Mouse (Mus musculus): ENCODE results near the gene Mtrf1l. TPM values are rescaled to one million over a fixed set of nuclear protein-coding genes. Genes with fewer than 3 reads are reported as not detected.

The Mtrf1l gene
- polyA plus RNA-seq, 1 experiment = 5.3 TPM

GRCm38 (mm10) chr10:5806416-5806815 is 17.3 kb downstream of the Mtrf1l start:
- peak overlapping the region; percentile 64 for H3K27ac ChIP-seq (ENCODE audit: control insufficient read depth, insufficient read depth, low read length)
- no peak for DNase-seq
- peak overlapping the region; percentile 32 for H3K4me3 ChIP-seq (ENCODE audit: control insufficient read depth, insufficient read depth, low read length)
- 11% methylated on average over 8 of the region's 8 CpGs for WGBS
- TF ChIP-seq CTCF (IDR thresholded peaks at IDR 0.05; ENCODE audit: borderline replicate concordance, control insufficient read depth, extremely low read depth, insufficient read depth, low read length, poor library complexity) (no peak), POLR2A (IDR thresholded peaks at IDR 0.05; ENCODE audit: control insufficient read depth, extremely low read depth, insufficient read depth, low read length, poor library complexity) (no peak)
- H3K4me1 ChIP-seq (replicated peaks; ENCODE audit: control insufficient read depth, insufficient read depth, low read length) = peaks cover 16% of the 10 kb centered on the region
- H3K36me3 ChIP-seq (ENCODE audit: control insufficient read depth, insufficient read depth, low read length) = peaks cover 8% of the 10 kb centered on the region
- H3K27me3 ChIP-seq (ENCODE audit: control insufficient read depth, insufficient read depth, low read length) = no peaks in the 10 kb centered on the region

GRCm38 (mm10) chr10:5805731-5806307 is 17.9 kb downstream of the Mtrf1l start:
- Histone ChIP-seq H3K27me3 (ENCODE audit: control insufficient read depth, insufficient read depth, low read length) (no peaks in the 10 kb centered on the region), H3K4me1 (replicated peaks; ENCODE audit: control insufficient read depth, insufficient read depth, low read length) (peaks cover 16% of the 10 kb centered on the region), H3K36me3 (ENCODE audit: control insufficient read depth, insufficient read depth, low read length) (peaks cover 13% of the 10 kb centered on the region), H3K27ac (ENCODE audit: control insufficient read depth, insufficient read depth, low read length) (peak overlapping the region; percentile 64), H3K4me3 (ENCODE audit: control insufficient read depth, insufficient read depth, low read length) (peak overlapping the region; percentile 55)
- TF ChIP-seq POLR2A (IDR thresholded peaks at IDR 0.05; ENCODE audit: control insufficient read depth, extremely low read depth, insufficient read depth, low read length, poor library complexity) (peak; percentile 91), CTCF (IDR thresholded peaks at IDR 0.05; ENCODE audit: borderline replicate concordance, control insufficient read depth, extremely low read depth, insufficient read depth, low read length, poor library complexity) (no peak)
- peak; percentile 97 for DNase-seq
- under 1% methylated on average over 43 of the region's 43 CpGs for whole genome bisulfite sequencing

GRCm38 (mm10) chr10:5805243-5805730 is 18.4 kb downstream of the Mtrf1l start, which contains the start of gene Fbxo5:
TSS of gene Fbxo5 (minus strand) at chr10:5805600.
- Histone ChIP-seq H3K27ac (ENCODE audit: control insufficient read depth, insufficient read depth, low read length) (peak within 1 kb of the TSS; percentile 64), H3K36me3 (ENCODE audit: control insufficient read depth, insufficient read depth, low read length) (peaks cover 19% of the 10 kb centered on the region), H3K4me1 (replicated peaks; ENCODE audit: control insufficient read depth, insufficient read depth, low read length) (peaks cover 16% of the 10 kb centered on the region), H3K27me3 (ENCODE audit: control insufficient read depth, insufficient read depth, low read length) (no peaks in the 10 kb centered on the region), H3K4me3 (ENCODE audit: control insufficient read depth, insufficient read depth, low read length) (peak within 1 kb of the TSS; percentile 57)
- under 1% methylated on average over 42 of the region's 42 CpGs for WGBS
- TF ChIP-seq CTCF (IDR thresholded peaks at IDR 0.05; ENCODE audit: borderline replicate concordance, control insufficient read depth, extremely low read depth, insufficient read depth, low read length, poor library complexity) = no peak
- 0 out of 2 replicates have a peak, but pooled peaks have one; percentile 44 for TF ChIP-seq POLR2A (IDR thresholded peaks at IDR 0.05; ENCODE audit: control insufficient read depth, extremely low read depth, insufficient read depth, low read length, poor library complexity)
- peak; percentile 98 for DNase-seq

GRCm38 (mm10) chr10:5804691-5805156 is 19.0 kb downstream of the Mtrf1l start:
- peaks cover 24% of the 10 kb centered on the region for H3K36me3 ChIP-seq (ENCODE audit: control insufficient read depth, insufficient read depth, low read length)
- WGBS = 0% methylated on average over 24 of the region's 24 CpGs
- peak overlapping the region; percentile 57 for H3K4me3 ChIP-seq (ENCODE audit: control insufficient read depth, insufficient read depth, low read length)
- H3K27me3 ChIP-seq (ENCODE audit: control insufficient read depth, insufficient read depth, low read length) = no peaks in the 10 kb centered on the region
- H3K4me1 ChIP-seq (replicated peaks; ENCODE audit: control insufficient read depth, insufficient read depth, low read length) = peaks cover 16% of the 10 kb centered on the region
- peak overlapping the region; percentile 37; the same call in 1 of the 2 replicates for H3K27ac ChIP-seq (ENCODE audit: control insufficient read depth, insufficient read depth, low read length)
- peak; percentile 42 for DNase-seq
- no peak for TF ChIP-seq POLR2A (IDR thresholded peaks at IDR 0.05; ENCODE audit: control insufficient read depth, extremely low read depth, insufficient read depth, low read length, poor library complexity)
- no peak for TF ChIP-seq CTCF (IDR thresholded peaks at IDR 0.05; ENCODE audit: borderline replicate concordance, control insufficient read depth, extremely low read depth, insufficient read depth, low read length, poor library complexity)

- TF ChIP-seq CTCF (IDR thresholded peaks at IDR 0.05; ENCODE audit: borderline replicate concordance, control insufficient read depth, extremely low read depth, insufficient read depth, low read length, poor library complexity) (no peak), POLR2A (IDR thresholded peaks at IDR 0.05; ENCODE audit: control insufficient read depth, extremely low read depth, insufficient read depth, low read length, poor library complexity) (no peak)
- Histone ChIP-seq H3K36me3 (ENCODE audit: control insufficient read depth, insufficient read depth, low read length) (peaks cover 32% of the 10 kb centered on the region), H3K27ac (ENCODE audit: control insufficient read depth, insufficient read depth, low read length) (no peak overlapping the region), H3K27me3 (ENCODE audit: control insufficient read depth, insufficient read depth, low read length) (no peaks in the 10 kb centered on the region), H3K4me1 (replicated peaks; ENCODE audit: control insufficient read depth, insufficient read depth, low read length) (peaks cover 16% of the 10 kb centered on the region), H3K4me3 (ENCODE audit: control insufficient read depth, insufficient read depth, low read length) (no peak overlapping the region)
- 4% methylated on average over 1 of the region's 1 CpGs for WGBS
- no peak for DNase-seq
Measured at GRCm38 (mm10) chr10:5803739-5804138, 20.0 kb downstream of the Mtrf1l start.

DNA sequence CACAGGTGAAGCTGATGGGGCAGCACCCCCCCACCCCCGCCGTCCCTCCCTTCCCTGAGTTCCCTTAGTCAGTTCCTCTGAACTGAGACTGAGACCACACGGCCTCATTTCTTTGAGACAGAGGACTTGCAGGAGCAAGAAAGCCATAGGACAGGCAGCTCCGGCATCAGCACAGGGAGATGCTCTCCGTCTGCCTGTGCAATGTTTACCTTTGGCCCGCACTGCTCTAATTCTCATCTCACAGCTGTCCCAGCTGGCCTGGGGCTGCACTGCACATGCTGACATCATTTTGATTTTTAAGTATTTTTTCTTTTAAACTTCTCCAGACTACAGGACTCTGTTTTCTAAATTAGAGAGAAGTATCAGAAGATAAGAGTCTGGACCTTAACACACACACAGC is 20.8 kb downstream of the Mtrf1l start:
- WGBS = 17% methylated on average over 6 of the region's 6 CpGs
- TF ChIP-seq CTCF (IDR thresholded peaks at IDR 0.05; ENCODE audit: borderline replicate concordance, control insufficient read depth, extremely low read depth, insufficient read depth, low read length, poor library complexity) (no peak), POLR2A (IDR thresholded peaks at IDR 0.05; ENCODE audit: control insufficient read depth, extremely low read depth, insufficient read depth, low read length, poor library complexity) (no peak)
- no peaks in the 10 kb centered on the region for H3K27me3 ChIP-seq (ENCODE audit: control insufficient read depth, insufficient read depth, low read length)
- H3K4me1 ChIP-seq (replicated peaks; ENCODE audit: control insufficient read depth, insufficient read depth, low read length) = peaks cover 16% of the 10 kb centered on the region
- no peak overlapping the region for H3K27ac ChIP-seq (ENCODE audit: control insufficient read depth, insufficient read depth, low read length)
- no peak for DNase-seq
- H3K36me3 ChIP-seq (ENCODE audit: control insufficient read depth, insufficient read depth, low read length) = peaks cover 41% of the 10 kb centered on the region
- H3K4me3 ChIP-seq (ENCODE audit: control insufficient read depth, insufficient read depth, low read length) = peak overlapping the region; percentile 37

Measured in thymus, adult 2 months (tissue).